Mouse (Mus musculus) hindbrain, embryonic 16.5 days (tissue): ENCODE results near the gene Atrx. TPM values are rescaled to one million over a fixed set of nuclear protein-coding genes. Genes with fewer than 3 reads are reported as not detected.

ENCODE experiments used
- ATAC-seq: fragments of 200-750 bp; cut with Nextera tagmentation; 2 replicates; pipeline ENCODE4 v1.8.0; 2017; ENCODE audit warnings: moderate TSS enrichment, moderate library complexity
- H3K27ac ChIP-seq: fragments of 300-500 bp; sonication (generic); 2 replicates; pipeline ENCODE4 v1.5.1; 2014; ENCODE audit warnings: low read depth, mild to moderate bottlenecking, control low read depth, low read length, moderate library complexity
- H3K27me3 ChIP-seq: fragments of 300-500 bp; sonication (generic); replicated peaks from 2 replicates; pipeline ENCODE4 v1.6.1; 2014; ENCODE audit warnings: low read length; ENCODE audit not compliant: control insufficient read depth, insufficient read depth
- H3K36me3 ChIP-seq: fragments of 300-500 bp; sonication (generic); 2 replicates; pipeline ENCODE4 v1.6.1; 2014; ENCODE audit warnings: mild to moderate bottlenecking, low read length, moderate library complexity, mixed read lengths; ENCODE audit not compliant: control insufficient read depth, insufficient read depth
- H3K4me1 ChIP-seq: fragments of 300-500 bp; sonication (generic); 2 replicates; pipeline ENCODE4 v1.6.1; 2014; ENCODE audit warnings: low read depth, low read length; ENCODE audit not compliant: control insufficient read depth, insufficient read depth
- H3K4me2 ChIP-seq: fragments of 300-500 bp; sonication (generic); 2 replicates; pipeline ENCODE4 v1.6.1; 2014; ENCODE audit warnings: mild to moderate bottlenecking, low read length, control low read depth, moderate library complexity
- H3K4me3 ChIP-seq: fragments of 300-500 bp; sonication (generic); 2 replicates; pipeline ENCODE4 v1.5.1; 2014; ENCODE audit warnings: mild to moderate bottlenecking, low read length, control low read depth, moderate library complexity
- H3K9ac ChIP-seq: fragments of 300-500 bp; sonication (generic); 2 replicates; pipeline ENCODE4 v1.6.1; 2014; ENCODE audit warnings: low read depth, mild to moderate bottlenecking, control low read depth, low read length, moderate library complexity
- H3K9me3 ChIP-seq: fragments of 300-500 bp; sonication (generic); 2 replicates; pipeline ENCODE4 v1.6.1; 2014; ENCODE audit warnings: mild to moderate bottlenecking, low read length, moderate library complexity; ENCODE audit not compliant: control insufficient read depth
- WGBS: fragments of 180-500 bp; shearing (Covaris S2); extraction: QIAGEN DNeasy Blood & Tissue Kit; methylation state at CpG from one replicate; pipeline ENCODE4 v1.1.7; 2014; 5-methylcytosine and 5-hydroxymethylcytosine counted together
- polyA plus RNA-seq: library from polyadenylated mRNA; unstranded; fragments of >200 nt; fragmentation: Nextera tagmentation; extraction: Ambion mirVana; gene quantifications from 2 replicates; pipeline ENCODE4 v1.2.1, GENCODE M21; 2015

The Atrx gene
- polyA plus RNA-seq, 1 experiment from 2014 or later = 232 TPM

DNA sequence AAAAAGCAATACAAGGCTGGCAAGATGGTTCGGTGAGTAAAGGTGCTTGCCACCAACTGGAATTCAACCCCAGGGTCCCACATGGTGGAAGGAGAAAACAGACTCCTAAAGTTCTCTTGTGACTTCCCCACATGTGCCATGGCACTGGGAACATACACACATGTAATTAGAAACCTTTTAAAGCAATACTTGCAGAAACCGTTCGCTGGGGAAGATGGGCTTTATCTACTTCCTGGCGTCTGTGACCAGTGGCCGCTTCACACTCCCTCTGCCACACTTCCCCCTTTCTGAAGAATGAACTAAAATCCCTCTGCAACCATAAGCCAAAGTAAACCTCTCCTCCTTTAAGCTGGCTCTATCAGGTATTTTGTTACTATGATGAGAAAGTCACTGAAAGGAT, 104.7 kb downstream of the Atrx start:
- no peak for ATAC-seq
- H3K9ac ChIP-seq = no peak overlapping the region
- H3K27me3 ChIP-seq = no peaks in the 10 kb centered on the region
- 89% methylated on average over 5 of the region's 5 CpGs for WGBS
- no peaks in the 10 kb centered on the region for H3K36me3 ChIP-seq
- no peaks in the 10 kb centered on the region for H3K4me1 ChIP-seq
- H3K4me3 ChIP-seq = no peak overlapping the region
- H3K9me3 ChIP-seq = no peaks in the 10 kb centered on the region
- no peak overlapping the region for H3K27ac ChIP-seq
- H3K4me2 ChIP-seq = no peak overlapping the region

DNA sequence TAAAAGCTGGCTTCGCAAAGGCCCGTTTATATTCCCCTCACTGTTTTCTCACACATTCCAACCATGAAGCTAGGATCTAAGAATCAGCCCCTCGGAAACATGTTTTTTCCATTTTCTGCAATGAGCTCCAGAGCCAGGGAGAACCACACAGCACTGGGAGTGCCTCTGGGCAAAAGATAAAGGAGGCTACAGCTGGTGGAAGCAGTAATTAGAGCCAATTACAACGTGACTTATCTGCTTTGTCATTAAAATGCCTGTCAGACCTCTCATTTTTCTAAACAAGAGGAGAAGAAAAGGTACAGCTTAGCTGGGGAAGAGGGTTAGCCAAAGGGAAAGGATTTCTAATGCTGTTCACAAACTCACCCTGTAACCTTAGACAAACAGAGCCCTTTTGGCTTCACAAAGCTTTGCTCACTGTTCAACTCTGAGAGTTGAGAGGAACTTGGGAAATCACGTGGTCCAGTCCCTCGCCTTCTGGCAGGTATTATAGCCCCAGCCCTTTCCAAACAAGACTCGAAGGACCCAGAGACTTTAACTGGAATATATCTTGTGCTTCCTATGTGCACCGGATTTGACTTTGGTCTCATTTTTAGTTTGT, 134.3 kb downstream of the Atrx start:
- H3K9me3 ChIP-seq = no peaks in the 10 kb centered on the region
- no peaks in the 10 kb centered on the region for H3K36me3 ChIP-seq
- H3K27ac ChIP-seq = no peak overlapping the region
- WGBS = 58% methylated on average over 8 of the region's 8 CpGs
- H3K4me3 ChIP-seq = no peak overlapping the region
- H3K27me3 ChIP-seq = no peaks in the 10 kb centered on the region
- 0 out of 2 replicates have a peak, but pooled peaks have one; percentile 31 for ATAC-seq
- no peaks in the 10 kb centered on the region for H3K4me1 ChIP-seq
- H3K4me2 ChIP-seq = no peak overlapping the region
- no peak overlapping the region for H3K9ac ChIP-seq

DNA sequence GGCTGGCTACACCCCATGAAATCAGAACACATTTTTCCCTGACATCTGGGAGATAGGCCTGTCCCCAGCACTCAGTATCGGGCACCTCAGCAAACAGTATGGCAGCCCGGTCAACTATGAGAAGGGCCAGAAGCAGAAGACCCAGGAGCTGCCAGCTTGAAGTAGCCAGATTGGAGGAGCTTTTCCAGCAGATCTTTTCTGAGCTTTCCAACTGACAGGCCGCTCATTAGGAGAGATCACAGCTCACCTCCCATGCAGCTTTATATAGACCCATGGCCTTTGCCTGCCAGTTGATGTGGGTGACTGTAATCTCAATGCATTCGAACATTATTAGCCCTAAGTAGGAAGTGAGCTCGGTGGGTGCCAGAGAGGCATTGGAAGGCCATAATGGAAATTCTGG, 155.9 kb downstream of the Atrx start:
- no peaks in the 10 kb centered on the region for H3K4me1 ChIP-seq
- H3K4me3 ChIP-seq = no peak overlapping the region
- H3K9me3 ChIP-seq = no peaks in the 10 kb centered on the region
- H3K9ac ChIP-seq = no peak overlapping the region
- no peaks in the 10 kb centered on the region for H3K36me3 ChIP-seq
- ATAC-seq = no peak
- no peaks in the 10 kb centered on the region for H3K27me3 ChIP-seq
- 90% methylated on average over 5 of the region's 5 CpGs for WGBS
- no peak overlapping the region for H3K27ac ChIP-seq
- no peak overlapping the region for H3K4me2 ChIP-seq

DNA sequence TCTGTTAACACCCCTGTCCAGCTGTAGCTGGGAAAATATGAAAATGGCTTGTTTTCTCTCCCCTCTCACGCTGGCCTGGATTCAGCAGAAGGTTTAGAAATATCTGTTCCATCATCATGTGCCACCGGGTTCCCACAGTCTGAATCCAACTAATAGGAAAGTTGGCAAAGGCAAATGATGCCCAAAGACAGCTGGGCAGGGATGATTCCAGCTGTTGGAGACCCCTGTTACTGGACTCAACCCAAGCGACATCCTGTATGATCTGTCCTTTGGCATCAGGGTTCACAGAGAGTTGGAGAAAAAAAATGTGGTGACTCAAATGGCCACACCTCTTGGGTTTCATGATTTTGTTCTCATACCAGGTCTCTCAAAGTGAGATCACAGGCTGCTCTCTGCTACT, 161.3 kb downstream of the Atrx start:
- no peak overlapping the region for H3K9ac ChIP-seq
- WGBS = 77% methylated on average over 3 of the region's 3 CpGs
- H3K4me1 ChIP-seq = no peaks in the 10 kb centered on the region; the same call in 1 of the 2 replicates
- H3K4me3 ChIP-seq = no peak overlapping the region
- H3K27me3 ChIP-seq = peaks cover 18% of the 10 kb centered on the region
- H3K4me2 ChIP-seq = no peak overlapping the region
- no peaks in the 10 kb centered on the region for H3K36me3 ChIP-seq
- no peak for ATAC-seq
- H3K9me3 ChIP-seq = no peaks in the 10 kb centered on the region
- no peak overlapping the region for H3K27ac ChIP-seq

DNA sequence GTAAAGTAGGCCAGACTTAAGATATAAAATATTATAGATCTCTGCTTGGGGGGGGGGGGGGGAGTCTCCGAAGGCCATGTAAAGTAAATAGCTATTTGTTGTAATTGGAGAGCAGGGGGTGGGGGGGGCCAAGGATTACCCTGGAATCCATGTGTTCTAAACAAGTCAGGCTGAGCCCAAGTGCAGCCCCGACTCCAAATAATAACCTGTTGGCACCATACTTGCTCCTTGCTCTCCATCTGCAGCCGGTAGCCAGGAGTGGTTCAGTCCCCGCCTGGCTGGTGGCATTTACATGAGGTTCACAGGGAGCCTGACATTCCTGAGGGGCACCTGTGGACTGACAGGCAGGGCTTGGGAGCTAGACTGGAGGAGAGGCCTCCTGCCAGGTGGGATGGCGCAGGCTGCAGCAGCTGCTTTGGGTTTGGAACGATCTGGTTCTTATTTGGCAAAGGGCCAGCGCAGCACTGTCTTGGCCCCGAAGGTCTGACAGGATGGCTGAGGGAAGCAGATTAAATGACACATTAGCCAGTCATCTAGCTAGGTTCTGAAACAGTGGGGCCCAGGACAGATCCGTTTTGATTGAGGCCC, 161.9 kb downstream of the Atrx start:
- Histone ChIP-seq H3K9ac (no peak overlapping the region), H3K4me3 (no peak overlapping the region), H3K36me3 (no peaks in the 10 kb centered on the region), H3K27me3 (peaks cover 22% of the 10 kb centered on the region), H3K9me3 (no peaks in the 10 kb centered on the region), H3K4me1 (no peaks in the 10 kb centered on the region; the same call in 1 of the 2 replicates), H3K4me2 (no peak overlapping the region), H3K27ac (no peak overlapping the region)
- ATAC-seq = no peak
- 33% methylated on average over 9 of the region's 9 CpGs for WGBS

DNA sequence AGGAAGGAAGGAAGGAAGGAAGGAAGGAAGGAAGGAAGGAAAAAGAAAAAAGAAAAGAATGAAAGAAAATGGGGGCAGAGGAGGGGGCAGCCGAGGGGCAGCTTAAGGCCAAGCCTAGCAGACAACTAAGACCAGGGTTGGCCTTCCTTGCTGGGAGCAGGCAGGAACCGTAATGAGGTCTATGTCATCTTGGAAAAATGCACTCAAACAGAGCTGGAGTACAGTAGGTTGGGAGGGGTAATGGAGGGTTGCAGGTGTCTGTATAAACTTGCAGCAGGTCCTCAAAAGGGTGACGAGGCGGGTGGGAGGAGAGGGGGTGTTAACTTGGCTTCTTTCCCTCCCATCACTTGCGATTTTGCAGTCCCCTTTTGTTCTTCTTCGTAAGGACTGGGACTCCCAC, 163.2 kb downstream of the Atrx start:
- no peaks in the 10 kb centered on the region for H3K36me3 ChIP-seq
- H3K4me1 ChIP-seq = no peaks in the 10 kb centered on the region; the same call in 1 of the 2 replicates
- H3K9me3 ChIP-seq = no peaks in the 10 kb centered on the region
- H3K4me2 ChIP-seq = no peak overlapping the region
- WGBS = 35% methylated on average over 6 of the region's 6 CpGs
- peaks cover 23% of the 10 kb centered on the region for H3K27me3 ChIP-seq
- H3K4me3 ChIP-seq = no peak overlapping the region
- no peak overlapping the region for H3K9ac ChIP-seq
- no peak overlapping the region for H3K27ac ChIP-seq
- no peak for ATAC-seq

DNA sequence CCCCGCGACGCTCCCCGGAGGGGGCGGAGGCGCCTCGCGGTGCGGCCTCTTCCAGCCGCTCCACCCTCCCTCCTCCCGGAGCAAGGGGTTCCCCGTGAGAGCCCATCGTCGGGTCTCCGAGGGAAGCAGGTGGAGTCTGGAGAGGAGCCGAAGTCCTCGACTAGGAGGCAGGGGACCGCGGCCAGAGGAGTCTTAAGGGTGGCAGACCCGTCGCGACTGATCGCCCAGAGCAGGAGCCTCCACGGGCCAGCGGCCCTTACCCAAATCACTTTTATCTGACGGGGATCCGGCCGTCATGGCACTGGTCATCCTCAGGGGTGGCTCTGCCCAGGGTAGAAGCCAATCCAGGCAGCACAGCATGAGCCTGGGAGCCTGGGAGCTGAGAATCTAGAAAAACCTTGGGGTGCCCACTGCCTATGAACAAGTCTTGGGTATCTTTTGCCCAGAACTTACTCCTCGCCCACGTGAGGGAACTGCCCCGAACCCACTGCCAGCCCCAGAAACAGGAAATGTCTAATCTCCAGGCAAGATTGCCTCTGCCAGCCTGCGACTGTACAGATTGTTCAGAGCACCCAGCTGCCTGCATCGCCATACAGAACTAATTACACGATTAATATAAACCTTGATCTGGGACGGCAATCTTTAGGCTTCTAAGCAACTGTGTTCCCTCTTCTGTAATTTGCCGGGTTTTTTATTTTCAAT, 164.0 kb downstream of the Atrx start:
- H3K27ac ChIP-seq = no peak overlapping the region
- H3K9me3 ChIP-seq = no peaks in the 10 kb centered on the region
- H3K4me1 ChIP-seq = no peaks in the 10 kb centered on the region; the same call in 1 of the 2 replicates
- H3K9ac ChIP-seq = no peak overlapping the region
- 26% methylated on average over 24 of the region's 36 CpGs for WGBS
- peak overlapping the region; percentile 69 for H3K4me2 ChIP-seq
- H3K4me3 ChIP-seq = peak overlapping the region; percentile 47
- no peaks in the 10 kb centered on the region for H3K36me3 ChIP-seq
- peaks cover 23% of the 10 kb centered on the region for H3K27me3 ChIP-seq
- peak; percentile 22; the same call in 1 of the 2 replicates for ATAC-seq

DNA sequence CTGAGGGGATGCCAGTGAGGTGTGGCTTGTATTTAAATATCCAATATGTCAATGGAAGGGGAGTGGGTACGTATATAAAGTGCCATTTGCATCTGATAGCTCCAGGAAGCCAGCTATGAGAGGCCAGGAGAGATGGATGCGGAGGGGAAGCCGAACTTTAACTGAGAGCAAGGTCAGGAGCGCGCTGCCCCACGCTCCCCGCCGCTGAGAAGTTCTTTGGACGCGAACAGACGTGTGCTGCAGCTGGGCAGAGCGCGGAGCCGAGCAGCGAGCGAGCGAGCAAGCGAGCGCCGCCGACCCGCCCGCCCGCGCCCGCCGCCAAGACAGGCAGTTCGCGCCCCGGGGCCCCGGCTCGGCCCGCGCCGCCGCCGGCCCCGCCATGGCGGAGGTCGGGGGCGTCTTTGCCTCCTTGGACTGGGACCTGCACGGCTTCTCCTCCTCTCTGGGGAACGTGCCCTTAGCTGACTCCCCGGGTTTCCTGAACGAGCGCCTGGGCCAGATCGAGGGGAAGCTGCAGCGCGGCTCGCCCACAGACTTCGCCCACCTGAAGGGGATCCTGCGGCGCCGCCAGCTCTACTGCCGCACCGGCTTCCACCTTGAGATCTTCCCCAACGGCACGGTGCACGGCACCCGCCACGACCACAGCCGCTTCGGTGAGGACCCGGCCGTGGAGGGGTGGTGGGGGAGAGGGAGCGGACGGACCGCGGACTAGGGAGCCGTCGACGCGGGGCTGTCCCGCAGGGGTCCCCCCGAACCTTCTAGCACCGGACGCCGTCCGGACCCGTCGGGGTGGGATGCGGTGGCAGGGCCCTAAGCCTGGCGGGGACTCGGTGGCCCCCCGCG, 164.8 kb downstream of the Atrx start, which contains the start of gene Fgf16:
Fgf16 (plus strand) TSS at position 118 of the 843 bp plus-strand sequence.
- ATAC-seq = peak; percentile 22; the same call in 1 of the 2 replicates
- Histone ChIP-seq H3K9ac (peak within 1 kb of the TSS; percentile 43), H3K27me3 (peaks cover 23% of the 10 kb centered on the region), H3K27ac (no peak within 1 kb of the TSS), H3K4me1 (no peaks in the 10 kb centered on the region; the same call in 1 of the 2 replicates), H3K9me3 (no peaks in the 10 kb centered on the region), H3K4me2 (peak within 1 kb of the TSS; percentile 69), H3K36me3 (no peaks in the 10 kb centered on the region), H3K4me3 (peak within 1 kb of the TSS; percentile 47)
- 17% methylated on average over 43 of the region's 86 CpGs for WGBS
